In genomic region chr19:47455001-47455755, GRCm38 (mm10) we compare ENCODE assay signal across 11 mouse cellular contexts. TPM values are rescaled to one million over a fixed set of nuclear protein-coding genes. Genes with fewer than 3 reads are reported as not detected.
A peak's percentile ranks its signal among the peaks of the same experiment; 100 is the strongest.
DNase-seq lines count a peak whose midpoint lies in the region; ATAC-seq and TF ChIP-seq lines count a peak whose summit lies in the region.
"Had no signal": no experiment of that assay in that cellular context is flagged by ENCODE, and none has a peak within 500 bp of the region (broad histone marks: within the 10 kb centered on the region; RNA-seq: fewer than 3 reads in every experiment).

No protein-coding gene starts in this region.

- no peak for ATAC-seq in hindbrain, embryonic 16.5 days
- peak; percentile 16; the same call in 1 of the 2 replicates for ATAC-seq in granulocyte monocyte progenitor cell, adult 5-6 weeks (replicated peaks; ENCODE audit: poor library complexity, severe bottlenecking)
- peak; percentile 85 for ATAC-seq in intestine, postnatal 0 days
- ATAC-seq in forebrain, postnatal 0 days, result no peak
- ATAC-seq: CD4-positive, CD25-positive, alpha-beta regulatory T cell, adult 4 months had no signal

- H3K4me2 ChIP-seq in hindbrain, embryonic 16.5 days (ENCODE audit: low read length), result no peak overlapping the region
- peak overlapping the region; percentile 56 for H3K4me2 ChIP-seq in intestine, postnatal 0 days (replicated peaks; ENCODE audit: low read depth)
- H3K4me2 ChIP-seq in forebrain, postnatal 0 days (ENCODE audit: low read depth), result no peak overlapping the region
- H3K4me2 ChIP-seq: hindbrain, embryonic 13.5 days had no signal

- peaks cover 89% of the 10 kb centered on the region for H3K4me1 ChIP-seq in hindbrain, embryonic 10.5 days (replicated peaks)
- H3K4me1 ChIP-seq in hindbrain, embryonic 16.5 days (ENCODE audit: control insufficient read depth, insufficient read depth, low read depth, low read length), result peaks cover 18% of the 10 kb centered on the region
- peaks cover 22% of the 10 kb centered on the region for H3K4me1 ChIP-seq in intestine, postnatal 0 days (replicated peaks; ENCODE audit: control insufficient read depth, insufficient read depth, low read length)
- H3K4me1 ChIP-seq in forebrain, postnatal 0 days (ENCODE audit: insufficient read depth), result peaks cover 8% of the 10 kb centered on the region; the same call in 1 of the 2 replicates

- H3K27me3 ChIP-seq in hindbrain, embryonic 10.5 days (ENCODE audit: insufficient read depth, poor library complexity, severe bottlenecking), result peaks cover 24% of the 10 kb centered on the region
- no peaks in the 10 kb centered on the region; the same call in 1 of the 2 replicates for H3K27me3 ChIP-seq in hindbrain, embryonic 16.5 days (replicated peaks; ENCODE audit: control insufficient read depth, insufficient read depth, low read length)
- H3K27me3 ChIP-seq in intestine, postnatal 0 days (replicated peaks; ENCODE audit: control insufficient read depth, insufficient read depth, low read length), result no peaks in the 10 kb centered on the region
- no peaks in the 10 kb centered on the region for H3K27me3 ChIP-seq in forebrain, postnatal 0 days (ENCODE audit: insufficient read depth, low read length)

- no peak overlapping the region for H3K4me3 ChIP-seq in hindbrain, embryonic 10.5 days
- no peak overlapping the region for H3K4me3 ChIP-seq in hindbrain, embryonic 16.5 days (ENCODE audit: low read length)
- H3K4me3 ChIP-seq in intestine, postnatal 0 days (ENCODE audit: low read depth, low read length), result peak overlapping the region; percentile 24; the same call in 1 of the 2 replicates
- H3K4me3 ChIP-seq in forebrain, postnatal 0 days (ENCODE audit: low read depth, low read length), result no peak overlapping the region
- H3K4me3 ChIP-seq: hindbrain, embryonic 13.5 days had no signal

- whole genome bisulfite sequencing in hindbrain, embryonic 10.5 days, result 84% methylated on average over 15 of the region's 15 CpGs
- WGBS in hindbrain, embryonic 16.5 days, result 84% methylated on average over 15 of the region's 15 CpGs
- 39% methylated on average over 15 of the region's 15 CpGs for WGBS in intestine, postnatal 0 days
- 90% methylated on average over 15 of the region's 15 CpGs for WGBS in forebrain, postnatal 0 days

- DNase-seq in hindbrain, embryonic 10.5 days (ENCODE audit: low spot score), result no peak
- DNase-seq in lung, postnatal 36 days, result peak; percentile 55
- no peak for DNase-seq in forebrain, postnatal 0 days
- no peak for DNase-seq in urinary bladder, postnatal 25 days (ENCODE audit: low spot score)
- DNase-seq in adrenal gland, postnatal 36 days, result no peak
- DNase-seq: cerebellum, adult 8-10 months had no signal

- 0 out of 2 replicates have a peak, but pooled peaks cover 11% of the 10 kb centered on the region for H3K36me3 ChIP-seq in hindbrain, embryonic 10.5 days
- no peaks in the 10 kb centered on the region for H3K36me3 ChIP-seq in hindbrain, embryonic 16.5 days (ENCODE audit: control insufficient read depth, insufficient read depth, low read length)
- H3K36me3 ChIP-seq in intestine, postnatal 0 days (ENCODE audit: control insufficient read depth, insufficient read depth), result no peaks in the 10 kb centered on the region
- H3K36me3 ChIP-seq in forebrain, postnatal 0 days (ENCODE audit: insufficient read depth), result no peaks in the 10 kb centered on the region
- H3K36me3 ChIP-seq: hindbrain, embryonic 13.5 days had no signal

- H3K9me3 ChIP-seq in hindbrain, embryonic 10.5 days, result no peaks in the 10 kb centered on the region
- H3K9me3 ChIP-seq in hindbrain, embryonic 16.5 days (ENCODE audit: control insufficient read depth, low read length), result no peaks in the 10 kb centered on the region
- H3K9me3 ChIP-seq in intestine, postnatal 0 days (ENCODE audit: control insufficient read depth), result no peaks in the 10 kb centered on the region
- no peaks in the 10 kb centered on the region for H3K9me3 ChIP-seq in forebrain, postnatal 0 days (ENCODE audit: low read length)
- H3K9me3 ChIP-seq: hindbrain, embryonic 13.5 days had no signal

- peak; percentile 48 for TF ChIP-seq CTCF in intestine, postnatal 0 days (IDR thresholded peaks at IDR 0.05; ENCODE audit: low read depth)
- TF ChIP-seq CTCF in forebrain, postnatal 0 days (IDR thresholded peaks at IDR 0.05; ENCODE audit: low read depth), result no peak

- H3K9ac ChIP-seq in hindbrain, embryonic 16.5 days (ENCODE audit: low read depth, low read length), result no peak overlapping the region
- peak overlapping the region; percentile 13; the same call in 1 of the 2 replicates for H3K9ac ChIP-seq in intestine, postnatal 0 days (ENCODE audit: low read depth, low read length)
- no peak overlapping the region for H3K9ac ChIP-seq in forebrain, postnatal 0 days

- peak overlapping the region; percentile 43; the same call in 1 of the 2 replicates for H3K27ac ChIP-seq in hindbrain, embryonic 10.5 days
- H3K27ac ChIP-seq in hindbrain, embryonic 16.5 days (ENCODE audit: low read depth, low read length), result no peak overlapping the region
- peak overlapping the region; percentile 95 for H3K27ac ChIP-seq in intestine, postnatal 0 days (ENCODE audit: low read depth, low read length)
- H3K27ac ChIP-seq in forebrain, postnatal 0 days (ENCODE audit: low read depth, low read length), result no peak overlapping the region
- H3K27ac ChIP-seq: hindbrain, embryonic 13.5 days had no signal

RNA-seq across cellular contexts. Expression of gene Sh3pxd2a, which starts 9.0 kb away (rescaled TPM):
- polyA plus RNA-seq in hindbrain, embryonic 10.5 days (2016; fragmentation: Nextera tagmentation; extraction: Ambion mirVana), result 2.7 TPM in 2 replicates
- 1.8 and 2.2 TPM in 2 replicates for polyA plus RNA-seq in hindbrain, embryonic 16.5 days (2015; fragmentation: Nextera tagmentation; extraction: Ambion mirVana)
- 1.9 and 3.1 TPM in 2 replicates for total RNA-seq in granulocyte monocyte progenitor cell, adult 5-6 weeks (2014; fragmentation: Nextera tagmentation)
- total RNA-seq in granulocyte monocyte progenitor cell, adult 5-6 weeks (2017), result 1.1 and 1.2 TPM in 2 replicates
- 2.2 and 2.4 TPM in 2 replicates for polyA plus RNA-seq in intestine, postnatal 0 days (2015; fragmentation: Nextera tagmentation; extraction: Ambion mirVana)
- 16.1 and 20.8 TPM in 2 replicates for total RNA-seq in forebrain, postnatal 0 days (2014; rRNA removed)
- 0.98 and 1.2 TPM in 2 replicates for polyA plus RNA-seq in forebrain, postnatal 0 days (2015; fragmentation: Nextera tagmentation; extraction: Ambion mirVana)
- total RNA-seq in adrenal gland, postnatal 36 days (2021), result 10 to 100 TPM; 46.5 to 65.9 TPM

Comparison
In these comparisons a context has a peak if more than half of its experiments do, and no peak if none do; other contexts are left out.
1. H3K27ac ChIP-seq: peak in hindbrain, embryonic 10.5 days (single experiment) and intestine, postnatal 0 days (single experiment); none in hindbrain, embryonic 16.5 days (single experiment) and forebrain, postnatal 0 days (single experiment).
2. ATAC-seq: peak in granulocyte monocyte progenitor cell, adult 5-6 weeks (single experiment) and intestine, postnatal 0 days (single experiment); none in hindbrain, embryonic 16.5 days (single experiment) and forebrain, postnatal 0 days (single experiment).